Mouse (Mus musculus): ENCODE measurements around the gene 4931406C07Rik. TPM values are rescaled to one million over a fixed set of nuclear protein-coding genes. Genes with fewer than 3 reads are reported as not detected.

4931406C07Rik gene
- total RNA-seq, 2 experiments from 2014 or later: 1.5 to 2.1 TPM

DNA sequence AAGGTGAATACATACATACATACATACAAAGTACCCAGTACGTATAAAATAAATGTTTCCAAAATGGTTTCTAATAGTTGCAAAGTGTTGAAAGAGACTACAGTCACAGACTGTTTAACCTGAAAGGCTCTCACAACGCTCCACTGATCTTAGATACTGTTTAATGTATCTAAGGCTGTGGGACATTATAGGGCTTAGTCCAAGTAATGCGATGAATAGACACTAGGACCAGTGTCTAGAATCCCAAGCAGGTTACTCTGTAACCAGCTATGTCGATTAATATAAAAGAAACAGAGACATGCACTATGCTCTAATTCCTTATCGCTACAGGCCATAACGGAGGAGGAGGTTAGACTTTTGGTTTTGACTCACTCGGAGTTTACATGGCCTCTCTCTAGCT is 9.1 kb downstream of the 4931406C07Rik start:
- ATAC-seq (replicated peaks; ENCODE audit: low FRiP score, poor library complexity, severe bottlenecking): no peak

- ATAC-seq (replicated peaks; ENCODE audit: low FRiP score, poor library complexity, severe bottlenecking): no peak
Measured at GRCm38 (mm10) chr9:15289251-15289650, 17.0 kb downstream of the 4931406C07Rik start.

- ATAC-seq (replicated peaks; ENCODE audit: low FRiP score, poor library complexity, severe bottlenecking): no peak
Measured at GRCm38 (mm10) chr9:15288402-15288801, 17.8 kb downstream of the 4931406C07Rik start.

GRCm38 (mm10) chr9:15287846-15288245 is 18.4 kb downstream of the 4931406C07Rik start:
- peak; percentile 52; the same call in 1 of the 2 replicates for ATAC-seq (replicated peaks; ENCODE audit: low FRiP score, poor library complexity, severe bottlenecking)

GRCm38 (mm10) chr9:15285443-15285842 is 20.8 kb downstream of the 4931406C07Rik start:
- ATAC-seq (replicated peaks; ENCODE audit: low FRiP score, poor library complexity, severe bottlenecking): no peak

DNA sequence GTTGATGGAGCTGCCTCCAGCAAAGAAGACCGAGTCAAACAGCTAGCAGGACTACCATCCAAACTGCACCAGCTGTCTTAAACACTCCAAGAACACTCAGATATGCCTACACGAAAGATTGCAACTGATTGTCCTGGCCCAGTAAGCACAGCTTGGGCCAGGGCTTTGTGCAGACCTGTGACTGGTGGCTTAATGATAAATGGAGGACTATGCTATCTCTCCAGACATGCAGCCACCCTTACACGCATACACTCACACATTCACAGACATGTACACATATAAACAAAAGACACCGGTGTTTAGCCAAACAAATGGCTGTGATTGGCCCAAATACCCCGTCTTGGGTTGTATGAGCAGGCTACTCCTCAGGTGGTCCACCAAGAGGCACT is 25.8 kb downstream of the 4931406C07Rik start:
- ATAC-seq (replicated peaks; ENCODE audit: low FRiP score, poor library complexity, severe bottlenecking): no peak

DNA sequence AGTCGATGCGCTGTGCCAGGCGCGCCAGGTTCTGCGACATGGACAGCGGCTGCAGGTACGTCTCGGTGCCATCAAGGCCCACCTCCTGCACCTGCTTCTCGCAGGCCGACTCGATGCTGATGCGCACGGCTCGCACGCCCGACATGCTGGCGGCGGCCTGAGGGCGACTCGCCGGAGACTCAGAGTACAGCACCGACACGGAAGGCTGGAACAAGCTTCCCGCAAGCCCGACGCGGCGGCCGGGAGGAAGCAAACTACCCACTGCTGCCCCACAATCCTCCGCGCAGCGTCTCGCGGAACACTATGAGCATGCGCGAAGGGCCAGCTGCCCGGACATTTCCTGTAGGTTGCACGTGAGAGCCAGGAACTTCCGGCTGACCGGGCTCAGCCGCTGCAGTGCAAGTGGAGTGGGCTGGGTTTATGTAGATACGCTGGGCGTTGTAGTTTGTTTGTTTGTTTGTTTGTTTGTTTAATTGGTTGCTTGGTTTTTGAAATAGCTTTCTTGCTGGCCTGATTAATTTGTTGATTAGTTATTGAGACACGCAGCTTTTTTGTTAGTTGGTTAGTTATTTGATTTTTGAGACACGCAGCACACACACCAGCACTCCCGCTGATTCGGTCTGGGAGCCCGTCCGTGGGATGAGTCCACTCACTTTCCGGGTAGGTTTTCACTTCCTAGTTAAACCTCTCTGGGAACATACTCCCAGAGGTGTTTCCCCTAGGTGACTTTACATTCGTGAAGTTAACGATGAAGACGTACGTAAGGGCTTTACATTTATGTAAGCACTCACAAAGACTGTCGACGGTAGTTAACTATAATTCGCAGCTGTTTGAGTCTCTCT is 26.4 kb downstream of the 4931406C07Rik start, which contains the start of gene Med17:
TSS of gene Med17 (minus strand) at position 283 of the 842 bp plus-strand sequence.
- peak; percentile 99 for ATAC-seq (replicated peaks; ENCODE audit: low FRiP score, poor library complexity, severe bottlenecking)

- ATAC-seq (replicated peaks; ENCODE audit: low FRiP score, poor library complexity, severe bottlenecking): no peak
Measured at GRCm38 (mm10) chr9:15279139-15279648, 27.1 kb downstream of the 4931406C07Rik start.

GRCm38 (mm10) chr9:15278343-15278742 is 27.9 kb downstream of the 4931406C07Rik start:
- no peak for ATAC-seq (replicated peaks; ENCODE audit: low FRiP score, poor library complexity, severe bottlenecking)

GRCm38 (mm10) chr9:15276855-15277254 is 29.4 kb downstream of the 4931406C07Rik start:
- no peak for ATAC-seq (replicated peaks; ENCODE audit: low FRiP score, poor library complexity, severe bottlenecking)

DNA sequence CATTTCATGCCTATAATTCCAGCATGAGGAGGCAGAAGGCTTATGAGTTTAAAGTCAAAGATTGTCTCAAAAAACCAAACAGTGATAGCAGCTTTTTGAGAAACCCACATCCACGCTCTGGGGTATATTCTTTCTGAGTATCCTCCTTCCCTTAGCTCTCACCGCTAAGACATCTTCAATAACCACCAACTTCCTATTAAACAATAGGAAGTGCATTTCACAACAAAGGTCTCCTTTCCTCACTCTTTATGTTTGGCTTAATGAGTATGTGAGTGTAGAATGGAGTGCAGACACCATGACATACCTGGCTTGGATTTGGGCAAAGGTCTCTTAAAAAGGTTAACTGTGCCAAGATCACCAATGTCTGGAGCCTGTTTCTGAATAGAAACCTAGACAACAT is 32.3 kb downstream of the 4931406C07Rik start:
- no peak for ATAC-seq (replicated peaks; ENCODE audit: low FRiP score, poor library complexity, severe bottlenecking)

DNA sequence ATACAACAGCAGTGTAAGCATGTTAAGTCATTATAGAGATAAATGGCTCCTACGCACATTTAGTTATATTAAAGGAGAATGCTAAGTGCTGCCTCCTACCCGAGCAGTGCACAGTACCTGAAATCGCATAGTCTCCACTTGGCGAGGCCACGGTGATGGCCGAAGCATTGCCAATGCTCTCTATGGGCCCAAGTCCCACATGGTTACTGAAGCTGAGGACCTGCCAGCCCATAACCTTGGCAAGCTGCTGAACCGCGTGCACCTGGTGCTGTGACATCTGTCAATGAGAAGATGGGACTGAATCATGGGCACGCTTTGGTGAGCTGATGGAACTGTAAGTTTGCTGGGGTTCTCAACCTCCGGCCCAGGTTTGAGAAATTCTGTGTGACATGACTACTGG is 42.8 kb downstream of the 4931406C07Rik start:
- ATAC-seq (replicated peaks; ENCODE audit: low FRiP score, poor library complexity, severe bottlenecking): no peak

DNA sequence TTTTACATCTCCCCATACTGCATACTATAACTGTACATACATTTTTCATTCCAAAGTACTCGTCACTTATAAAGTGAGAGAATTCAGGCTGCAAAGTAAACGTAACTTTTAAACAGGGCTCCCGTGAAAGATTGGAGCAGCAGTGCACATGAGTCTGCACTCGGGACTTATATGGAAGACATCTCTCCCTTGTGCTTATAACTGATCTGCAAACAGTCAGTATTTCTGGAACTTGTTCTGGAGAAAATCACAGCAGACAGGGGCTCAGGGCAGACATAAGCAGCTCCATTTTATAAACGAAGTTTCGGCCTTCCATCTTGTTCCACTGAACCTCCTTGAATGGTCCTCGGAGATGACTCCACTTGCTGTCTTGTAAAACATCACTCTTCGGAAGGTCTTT is 44.3 kb downstream of the 4931406C07Rik start:
- ATAC-seq (replicated peaks; ENCODE audit: low FRiP score, poor library complexity, severe bottlenecking): no peak

GRCm38 (mm10) chr9:15256214-15256613 is 50.0 kb downstream of the 4931406C07Rik start:
- ATAC-seq (replicated peaks; ENCODE audit: low FRiP score, poor library complexity, severe bottlenecking): no peak

DNA sequence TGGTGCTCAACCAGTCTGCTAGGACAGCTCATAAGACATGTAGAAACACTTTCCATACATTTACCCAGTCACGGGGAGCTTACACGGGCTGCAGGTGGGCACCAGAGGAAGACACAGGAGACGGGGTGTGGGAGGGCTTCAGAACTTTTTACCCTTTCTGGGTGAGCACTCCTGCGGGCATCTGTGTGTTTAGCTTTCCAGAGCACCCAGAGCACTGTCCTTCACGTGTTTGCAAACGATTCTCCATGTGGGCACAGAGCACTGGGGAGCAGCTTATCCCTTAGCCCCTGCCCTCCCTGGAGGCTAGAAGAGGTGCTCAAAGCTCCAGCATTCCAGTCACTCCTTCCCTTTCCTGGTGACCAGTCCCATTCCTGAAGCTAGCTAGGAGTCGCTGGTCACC is 51.7 kb downstream of the 4931406C07Rik start:
- no peak for ATAC-seq (replicated peaks; ENCODE audit: low FRiP score, poor library complexity, severe bottlenecking)

- ATAC-seq (replicated peaks; ENCODE audit: low FRiP score, poor library complexity, severe bottlenecking): no peak
Measured at GRCm38 (mm10) chr9:15252196-15252595, 54.1 kb downstream of the 4931406C07Rik start.

- no peak for ATAC-seq (replicated peaks; ENCODE audit: low FRiP score, poor library complexity, severe bottlenecking)
Measured at GRCm38 (mm10) chr9:15250376-15250775, 55.9 kb downstream of the 4931406C07Rik start.

DNA sequence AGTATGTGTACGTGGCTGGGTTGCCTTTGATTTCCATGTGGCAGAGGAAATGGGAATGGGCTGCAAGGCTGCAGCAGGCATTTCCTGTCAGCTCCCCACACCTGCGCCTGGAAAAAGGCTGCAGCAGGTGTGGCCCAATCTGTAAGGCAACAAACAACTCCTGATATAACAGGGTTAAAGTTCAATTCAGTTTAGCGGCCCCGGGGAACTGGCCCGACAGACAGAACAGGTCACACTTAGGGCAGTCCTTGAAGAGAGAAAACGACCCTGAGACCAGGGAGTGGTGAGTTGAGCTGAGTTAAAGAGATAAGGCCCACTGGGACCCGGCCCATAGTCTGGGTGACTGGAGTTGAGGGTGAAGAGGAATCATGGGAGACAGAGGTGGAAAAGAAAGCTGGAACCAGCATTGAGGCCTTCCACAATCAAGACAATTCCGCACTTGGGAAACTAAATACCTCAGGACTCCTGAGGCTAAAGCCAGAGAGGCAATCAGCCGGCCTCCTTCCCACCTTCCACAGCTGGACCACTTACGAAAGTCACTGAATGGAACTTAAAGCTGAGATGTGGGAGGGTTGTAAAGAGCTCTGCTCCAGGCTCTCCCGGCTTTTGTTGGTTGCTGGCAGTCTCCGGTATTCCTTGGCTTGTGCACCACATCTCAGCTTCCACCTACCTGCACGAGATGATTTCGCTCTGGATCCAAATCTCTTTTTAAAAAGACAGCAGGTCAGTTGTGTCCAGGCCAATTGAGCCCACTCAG is 60.8 kb downstream of the 4931406C07Rik start:
- no peak for ATAC-seq (replicated peaks; ENCODE audit: low FRiP score, poor library complexity, severe bottlenecking)

GRCm38 (mm10) chr9:15242130-15242529 is 64.1 kb downstream of the 4931406C07Rik start:
- no peak for ATAC-seq (replicated peaks; ENCODE audit: low FRiP score, poor library complexity, severe bottlenecking)

- 0 out of 2 replicates have a peak, but pooled peaks have one; percentile 54 for ATAC-seq (replicated peaks; ENCODE audit: low FRiP score, poor library complexity, severe bottlenecking)
Measured at GRCm38 (mm10) chr9:15241596-15241939, 64.7 kb downstream of the 4931406C07Rik start.

Measured in erythroid progenitor cell, adult 5-6 weeks (primary cell).